Mouse (Mus musculus) limb, embryonic 10.5 days (tissue): ENCODE data around the gene Fam98c. TPM values are rescaled to one million over a fixed set of nuclear protein-coding genes. Genes with fewer than 3 reads are reported as not detected.
"Not testable (repeated sequence)": the region's sequence is repeated elsewhere in the genome, so short reads cannot be mapped to it uniquely, and the experiment has no call there.

Source experiments
- DNase-seq: peaks from one replicate; pipeline ENCODE4 v3.0.0-alpha.2; 2017; ENCODE audit warnings: low spot score
- H3K27ac ChIP-seq: fragments of 300-500 bp; sonication (generic); 2 replicates; pipeline ENCODE4 v1.5.1; 2016; ENCODE audit warnings: mild to moderate bottlenecking
- H3K27me3 ChIP-seq: fragments of 300-500 bp; sonication (generic); 2 replicates; pipeline ENCODE4 v1.6.1; 2016; ENCODE audit warnings: low read depth, mild to moderate bottlenecking; ENCODE audit not compliant: poor library complexity, severe bottlenecking
- H3K36me3 ChIP-seq: fragments of 300-500 bp; sonication (generic); 2 replicates; pipeline ENCODE4 v1.6.1; 2016; ENCODE audit warnings: mild to moderate bottlenecking, moderate library complexity
- H3K4me1 ChIP-seq: fragments of 300-500 bp; sonication (generic); 2 replicates; pipeline ENCODE4 v1.6.1; 2016
- H3K4me3 ChIP-seq: fragments of 300-500 bp; sonication (generic); 2 replicates; pipeline ENCODE4 v1.5.1; 2016; ENCODE audit warnings: mild to moderate bottlenecking, moderate library complexity
- H3K9me3 ChIP-seq: fragments of 300-500 bp; sonication (generic); replicated peaks from 2 replicates; pipeline ENCODE4 v1.6.1; 2016; ENCODE audit warnings: mild to moderate bottlenecking
- WGBS: fragments of 180-500 bp; shearing (Covaris S2); methylation state at CpG from one replicate; pipeline ENCODE4 v1.1.7; 2016; 5-methylcytosine and 5-hydroxymethylcytosine counted together
- polyA plus RNA-seq: library from polyadenylated mRNA; unstranded; fragments of >200 nt; fragmentation: Nextera tagmentation; extraction: Ambion mirVana; gene quantifications from 2 replicates; pipeline ENCODE4 v1.2.1, GENCODE M21; 2016

Gene Fam98c
- polyA plus RNA-seq, 1 experiment from 2014 or later: 11.2 TPM

- no peaks in the 10 kb centered on the region for H3K27me3 ChIP-seq
- 94% methylated on average over 15 of the region's 15 CpGs for WGBS
- H3K9me3 ChIP-seq: no peaks in the 10 kb centered on the region
- no peak overlapping the region for H3K27ac ChIP-seq
- no peak overlapping the region for H3K4me3 ChIP-seq
- H3K36me3 ChIP-seq: peaks cover 3% of the 10 kb centered on the region; the same call in 1 of the 2 replicates
- no peak for DNase-seq
- 0 out of 2 replicates have a peak, but pooled peaks cover 3% of the 10 kb centered on the region for H3K4me1 ChIP-seq
Observed at GRCm38 (mm10) chr7:29148771-29149170, 7.3 kb downstream of the Fam98c start.

- Histone ChIP-seq H3K9me3 (no peaks in the 10 kb centered on the region), H3K36me3 (no peaks in the 10 kb centered on the region), H3K27ac (no peak overlapping the region), H3K27me3 (no peaks in the 10 kb centered on the region), H3K4me3 (no peak overlapping the region), H3K4me1 (0 out of 2 replicates have a peak, but pooled peaks cover 3% of the 10 kb centered on the region)
- WGBS: 87% methylated on average over 7 of the region's 7 CpGs
- no peak for DNase-seq
Observed at GRCm38 (mm10) chr7:29146625-29147367, 9.2 kb downstream of the Fam98c start.

GRCm38 (mm10) chr7:29144006-29144405, 12.0 kb downstream of the Fam98c start:
- no peaks in the 10 kb centered on the region for H3K27me3 ChIP-seq
- no peaks in the 10 kb centered on the region for H3K9me3 ChIP-seq
- H3K4me3 ChIP-seq: no peak overlapping the region
- WGBS: 92% methylated on average over 4 of the region's 4 CpGs
- H3K27ac ChIP-seq: no peak overlapping the region
- no peaks in the 10 kb centered on the region for H3K36me3 ChIP-seq
- DNase-seq: no peak
- H3K4me1 ChIP-seq: 0 out of 2 replicates have a peak, but pooled peaks cover 3% of the 10 kb centered on the region

- WGBS: 90% methylated on average over 8 of the region's 8 CpGs
- Histone ChIP-seq H3K4me3 (no peak overlapping the region), H3K36me3 (no peaks in the 10 kb centered on the region), H3K27me3 (peaks cover 9% of the 10 kb centered on the region; the same call in 1 of the 2 replicates), H3K27ac (no peak overlapping the region), H3K9me3 (no peaks in the 10 kb centered on the region), H3K4me1 (peaks cover 5% of the 10 kb centered on the region; the same call in 1 of the 2 replicates)
- DNase-seq: no peak
Observed at GRCm38 (mm10) chr7:29141416-29141815, 14.6 kb downstream of the Fam98c start.

GRCm38 (mm10) chr7:29139237-29139636, 16.8 kb downstream of the Fam98c start:
- H3K4me3 ChIP-seq, H3K36me3 ChIP-seq, DNase-seq, H3K9me3 ChIP-seq, H3K27ac ChIP-seq: not testable (repeated sequence)
- WGBS: 95% methylated on average over 3 of the region's 4 CpGs
- Histone ChIP-seq H3K4me1 (peaks cover 22% of the 10 kb centered on the region), H3K27me3 (peaks cover 26% of the 10 kb centered on the region)

- Histone ChIP-seq H3K27me3 (peaks cover 26% of the 10 kb centered on the region), H3K27ac (no peak overlapping the region), H3K4me1 (peaks cover 24% of the 10 kb centered on the region), H3K36me3 (no peaks in the 10 kb centered on the region), H3K9me3 (no peaks in the 10 kb centered on the region), H3K4me3 (no peak overlapping the region)
- no peak for DNase-seq
- 55% methylated on average over 16 of the region's 16 CpGs for WGBS
Observed at GRCm38 (mm10) chr7:29137429-29137828, 18.6 kb downstream of the Fam98c start.

- Histone ChIP-seq H3K9me3 (no peaks in the 10 kb centered on the region), H3K4me1 (peaks cover 24% of the 10 kb centered on the region), H3K27ac (peak within 1 kb of the TSS; percentile 33; the same call in 1 of the 2 replicates), H3K4me3 (peak within 1 kb of the TSS; percentile 49), H3K36me3 (no peaks in the 10 kb centered on the region), H3K27me3 (peaks cover 26% of the 10 kb centered on the region)
- peak; percentile 43 for DNase-seq
- WGBS: 1% methylated on average over 16 of the region's 20 CpGs
Observed at GRCm38 (mm10) chr7:29134693-29135386, 21.2 kb downstream of the Fam98c start, which contains the start of gene Rasgrp4. Gene Rasgrp4 (plus strand): TSS chr7:29134851.

GRCm38 (mm10) chr7:29134230-29134629, 21.8 kb downstream of the Fam98c start:
- peaks cover 26% of the 10 kb centered on the region for H3K27me3 ChIP-seq
- no peak overlapping the region for H3K27ac ChIP-seq
- H3K4me3 ChIP-seq: peak overlapping the region; percentile 49
- no peak for DNase-seq
- H3K9me3 ChIP-seq: no peaks in the 10 kb centered on the region
- no peaks in the 10 kb centered on the region for H3K36me3 ChIP-seq
- H3K4me1 ChIP-seq: peaks cover 24% of the 10 kb centered on the region
- 7% methylated on average over 4 of the region's 4 CpGs for WGBS

- no peak for DNase-seq
- 68% methylated on average over 2 of the region's 2 CpGs for WGBS
- Histone ChIP-seq H3K27me3 (peaks cover 3% of the 10 kb centered on the region; the same call in 1 of the 2 replicates), H3K27ac (no peak overlapping the region), H3K4me3 (no peak overlapping the region), H3K36me3 (no peaks in the 10 kb centered on the region), H3K4me1 (peaks cover 22% of the 10 kb centered on the region), H3K9me3 (no peaks in the 10 kb centered on the region)
Observed at GRCm38 (mm10) chr7:29128725-29129124, 27.3 kb downstream of the Fam98c start.

GRCm38 (mm10) chr7:29126173-29126915, 29.7 kb downstream of the Fam98c start:
- Histone ChIP-seq H3K36me3 (no peaks in the 10 kb centered on the region), H3K27me3 (peaks cover 3% of the 10 kb centered on the region; the same call in 1 of the 2 replicates), H3K4me3 (no peak overlapping the region), H3K9me3 (no peaks in the 10 kb centered on the region), H3K4me1 (peaks cover 27% of the 10 kb centered on the region), H3K27ac (no peak overlapping the region)
- WGBS: 27% methylated on average over 7 of the region's 7 CpGs
- DNase-seq: peak; percentile 69

GRCm38 (mm10) chr7:29124970-29125369, 31.1 kb downstream of the Fam98c start, which contains the start of gene Ryr1:
Gene Ryr1 (minus strand): TSS chr7:29125179.
- Histone ChIP-seq H3K4me1 (peaks cover 27% of the 10 kb centered on the region), H3K9me3 (no peaks in the 10 kb centered on the region), H3K27me3 (peaks cover 3% of the 10 kb centered on the region; the same call in 1 of the 2 replicates), H3K27ac (peak within 1 kb of the TSS; percentile 84), H3K4me3 (peak within 1 kb of the TSS; percentile 66), H3K36me3 (no peaks in the 10 kb centered on the region)
- WGBS: under 1% methylated on average over 16 of the region's 16 CpGs
- DNase-seq: peak; percentile 82

- Histone ChIP-seq H3K4me1 (peaks cover 27% of the 10 kb centered on the region), H3K27me3 (peaks cover 3% of the 10 kb centered on the region; the same call in 1 of the 2 replicates), H3K27ac (0 out of 2 replicates have a peak overlapping the region, but pooled peaks have one; percentile 36), H3K4me3 (peak overlapping the region; percentile 66), H3K9me3 (no peaks in the 10 kb centered on the region), H3K36me3 (no peaks in the 10 kb centered on the region)
- DNase-seq: no peak
- 56% methylated on average over 5 of the region's 5 CpGs for WGBS
Observed at GRCm38 (mm10) chr7:29123531-29124358, 32.3 kb downstream of the Fam98c start.
